Mouse (Mus musculus) cortical plate, adult 2 months (tissue): ENCODE measurements at regions not wholly inside any gene's neighbourhood (a gene's known extent, or its start where the extent isn't known, plus 50 kb on each side); places are given as distances from the start of the nearest gene placed in this dataset.

Source experiments
- H3K27ac ChIP-seq: fragments of 200-500 bp; 2 replicates; pipeline ENCODE4 v1.5.1; 2012; ENCODE audit warnings: low read length, control low read depth, inconsistent platforms; ENCODE audit not compliant: insufficient read depth
- H3K4me1 ChIP-seq: fragments of 200-500 bp; 2 replicates; pipeline ENCODE4 v1.6.1; 2011; ENCODE audit warnings: low read length; ENCODE audit not compliant: control insufficient read depth, insufficient read depth
- H3K4me3 ChIP-seq: fragments of 200-500 bp; 2 replicates; pipeline ENCODE4 v1.5.1; 2011; ENCODE audit warnings: mild to moderate bottlenecking, low read length, control low read depth; ENCODE audit not compliant: insufficient read depth
- CTCF ChIP-seq: fragments of 200-500 bp; IDR thresholded peaks from 2 replicates; pipeline ENCODE4 v1.5.1; 2011; ENCODE audit warnings: mild to moderate bottlenecking, control low read depth, low read length; ENCODE audit not compliant: insufficient read depth; ENCODE audit errors: extremely low read depth
- POLR2A ChIP-seq: fragments of 200-500 bp; IDR thresholded peaks from 2 replicates; pipeline ENCODE4 v1.6.1; 2011; ENCODE audit warnings: mild to moderate bottlenecking, low read length, control low read depth; ENCODE audit not compliant: insufficient read depth; ENCODE audit errors: extremely low read depth

DNA sequence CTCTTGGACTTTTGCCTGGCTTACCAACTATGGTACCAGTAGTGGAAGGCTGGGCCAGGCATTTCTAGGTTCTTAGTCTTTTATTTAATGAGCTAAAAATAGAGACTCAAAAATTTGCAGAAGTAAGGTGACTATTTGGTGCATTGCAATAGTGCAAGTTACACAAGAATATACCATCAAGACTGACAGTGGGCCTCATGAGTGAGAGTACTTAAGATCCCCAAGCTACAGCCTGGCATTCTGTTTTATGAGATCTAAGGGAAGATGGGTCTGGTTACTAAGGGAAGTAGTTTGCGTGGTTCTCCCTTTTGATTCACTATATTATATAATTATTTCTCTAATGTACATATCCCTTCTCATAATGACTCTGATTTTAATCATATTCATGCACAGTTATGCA is 231.8 kb upstream of the Eci2 start:
- H3K27ac ChIP-seq, result no peak overlapping the region
- TF ChIP-seq CTCF (no peak), POLR2A (no peak)
- H3K4me3 ChIP-seq, result no peak overlapping the region
- no peaks in the 10 kb centered on the region for H3K4me1 ChIP-seq

DNA sequence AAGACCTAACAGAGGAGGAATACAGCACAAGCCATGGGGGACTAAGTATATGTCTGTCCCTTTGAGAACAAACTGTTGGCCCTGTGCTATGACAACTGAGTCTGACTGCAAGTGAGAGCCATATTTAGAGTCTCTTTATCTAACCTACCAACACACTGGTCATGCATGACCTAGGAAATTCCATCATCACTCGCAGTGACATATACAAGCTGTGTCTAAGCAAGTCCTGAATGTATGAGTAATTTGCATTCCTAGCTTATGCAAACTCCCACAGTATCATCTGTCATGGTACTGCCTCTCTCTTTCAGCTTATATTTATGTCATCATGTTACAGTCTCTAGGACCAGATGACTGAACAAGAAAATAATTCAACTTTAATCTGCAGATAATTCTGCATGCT is 257.1 kb upstream of the Eci2 start:
- TF ChIP-seq CTCF (no peak), POLR2A (no peak)
- peak overlapping the region; percentile 29; the same call in 1 of the 2 replicates for H3K27ac ChIP-seq
- H3K4me3 ChIP-seq, result no peak overlapping the region
- H3K4me1 ChIP-seq, result no peaks in the 10 kb centered on the region

DNA sequence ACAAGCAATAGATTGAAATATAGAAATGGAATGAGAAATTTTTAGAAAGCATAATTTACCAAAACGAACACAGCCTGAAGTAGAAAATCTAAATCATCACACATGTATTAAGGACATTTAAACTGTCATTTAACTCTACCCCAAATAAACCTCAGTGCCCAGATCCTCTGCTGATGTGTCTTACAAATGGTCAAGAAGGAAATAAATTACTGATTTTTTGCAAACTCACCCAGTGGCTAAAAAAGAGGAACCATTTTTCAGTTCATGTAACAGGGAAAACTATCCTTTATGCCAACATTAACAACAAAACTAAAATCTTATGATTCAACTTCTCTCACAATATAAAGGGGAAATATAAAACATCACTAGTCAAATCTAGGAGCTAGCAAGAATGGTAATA is 275.2 kb upstream of the Eci2 start:
- Histone ChIP-seq H3K4me1 (no peaks in the 10 kb centered on the region), H3K27ac (no peak overlapping the region), H3K4me3 (no peak overlapping the region)
- TF ChIP-seq CTCF (no peak), POLR2A (no peak)

DNA sequence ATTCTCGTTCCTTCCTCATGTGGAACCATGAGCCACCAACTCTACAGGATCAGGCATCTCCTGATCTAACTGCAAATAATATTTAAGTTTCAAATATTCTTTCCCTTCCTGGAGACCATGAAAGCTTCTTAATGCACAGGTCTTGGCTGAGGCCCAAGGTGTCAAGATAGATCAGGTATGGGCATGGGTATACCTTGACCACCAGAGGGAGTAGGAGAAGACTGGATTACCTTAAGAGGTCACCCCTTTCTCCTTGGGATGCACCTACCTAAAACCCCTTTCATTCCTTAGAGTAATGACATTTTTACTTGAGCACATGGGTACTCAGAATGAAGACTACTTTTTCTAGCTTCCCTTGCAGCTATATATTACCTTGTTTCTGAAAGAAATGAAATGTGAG is 289.9 kb upstream of the Eci2 start:
- Histone ChIP-seq H3K27ac (no peak overlapping the region), H3K4me3 (no peak overlapping the region), H3K4me1 (no peaks in the 10 kb centered on the region)
- no peak for TF ChIP-seq POLR2A
- no peak for TF ChIP-seq CTCF

DNA sequence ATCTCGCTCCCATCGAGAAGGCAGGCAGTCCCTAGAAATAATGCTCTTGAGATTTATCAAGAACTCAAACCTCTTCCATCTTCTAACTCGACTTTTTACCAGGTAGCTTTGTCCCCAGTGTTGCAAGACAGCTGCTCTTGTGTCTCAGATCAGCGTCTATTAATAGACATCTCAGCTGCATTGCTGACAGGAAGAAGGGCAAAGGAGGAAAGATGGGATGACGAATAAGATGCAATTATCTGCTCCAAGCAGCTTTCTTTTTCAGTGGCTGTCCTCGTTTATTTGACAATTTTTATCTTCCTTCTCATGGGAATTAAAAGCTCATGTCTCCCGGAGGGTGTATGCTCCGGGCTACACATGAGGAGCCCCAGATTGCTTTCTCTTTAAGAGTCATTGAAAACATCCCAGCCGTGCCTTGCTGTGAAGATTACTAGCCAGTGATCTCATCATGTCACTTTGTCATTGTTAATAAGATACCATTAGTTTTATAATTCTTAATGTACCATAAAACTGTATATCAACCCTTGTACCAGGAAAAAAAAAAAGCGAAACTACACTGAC is 299.9 kb upstream of the Eci2 start:
- Histone ChIP-seq H3K27ac (no peak overlapping the region), H3K4me3 (no peak overlapping the region), H3K4me1 (no peaks in the 10 kb centered on the region)
- TF ChIP-seq POLR2A (no peak), CTCF (no peak)

DNA sequence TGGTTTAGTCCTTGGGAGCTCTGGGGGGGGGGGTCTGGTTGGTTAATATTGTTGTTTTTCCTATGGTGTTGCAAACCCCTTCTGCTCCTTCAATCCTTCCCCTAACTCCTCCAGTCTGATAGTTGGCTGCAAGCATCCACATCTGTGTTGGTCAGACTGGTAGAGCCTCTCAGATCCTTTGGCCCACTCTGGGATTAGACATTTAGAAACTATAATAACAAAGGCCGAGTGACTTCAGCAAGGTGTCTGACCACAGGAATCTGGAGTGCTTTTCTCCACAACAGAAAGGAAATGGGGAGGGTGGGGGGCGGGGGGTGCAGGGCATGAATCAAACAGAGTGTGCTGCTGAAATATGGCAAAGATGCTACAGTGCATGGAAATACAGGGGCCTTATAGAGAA is 301.4 kb upstream of the Eci2 start:
- H3K4me3 ChIP-seq, result no peak overlapping the region
- no peak overlapping the region for H3K27ac ChIP-seq
- TF ChIP-seq CTCF (no peak), POLR2A (no peak)
- no peaks in the 10 kb centered on the region for H3K4me1 ChIP-seq

DNA sequence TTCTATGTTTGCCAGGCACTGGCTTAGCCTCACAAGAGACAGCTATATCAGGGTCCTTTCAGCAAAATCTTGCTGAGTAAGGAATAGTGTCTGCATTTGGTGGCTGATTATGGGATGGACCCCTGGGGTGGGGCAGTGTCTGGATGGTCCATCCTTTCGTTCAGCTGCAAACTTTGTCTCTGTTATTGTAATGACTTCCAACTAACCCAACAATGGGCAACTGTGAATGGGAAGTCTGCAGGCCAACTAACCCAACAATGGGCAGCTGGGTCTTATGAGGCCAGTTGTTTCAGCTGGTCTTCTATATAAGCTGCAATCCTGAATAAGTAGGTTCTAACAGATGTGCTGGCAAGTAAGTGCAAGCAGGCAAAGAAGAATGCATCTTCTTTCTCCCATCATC is 304.0 kb upstream of the Eci2 start:
- H3K4me1 ChIP-seq, result no peaks in the 10 kb centered on the region
- H3K4me3 ChIP-seq, result no peak overlapping the region
- TF ChIP-seq CTCF (no peak), POLR2A (no peak)
- no peak overlapping the region for H3K27ac ChIP-seq

DNA sequence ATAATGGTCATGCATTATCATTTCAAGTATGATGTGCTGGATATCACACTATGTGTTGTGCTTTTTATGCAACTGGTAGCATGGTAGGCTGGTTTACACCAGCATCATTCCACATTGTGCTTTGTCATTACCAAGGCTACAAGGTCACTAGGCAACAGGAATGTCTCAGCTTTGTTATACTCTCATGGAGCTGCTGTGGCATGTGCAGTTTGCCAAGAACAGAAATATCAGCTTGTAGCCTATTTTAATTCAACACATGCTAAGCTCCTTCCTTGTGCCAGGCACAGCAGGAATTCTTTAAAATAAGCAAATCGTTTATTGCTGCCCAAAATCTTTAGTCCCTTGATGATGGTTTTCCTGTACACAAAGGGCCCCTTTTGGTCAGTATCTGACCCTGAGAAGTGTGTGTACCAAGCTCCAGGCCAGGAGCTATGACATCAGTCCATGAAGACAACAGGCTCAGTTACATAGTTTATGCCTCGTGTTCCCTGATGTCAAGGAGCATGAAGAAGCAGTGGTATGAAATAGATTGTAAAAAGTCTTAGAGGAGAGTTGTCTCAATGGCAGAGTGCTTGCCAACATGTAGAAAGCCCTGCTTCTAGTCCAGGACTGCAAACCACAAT is 314.0 kb upstream of the Cdyl start:
- H3K4me1 ChIP-seq, result peaks cover 4% of the 10 kb centered on the region
- H3K27ac ChIP-seq, result no peak overlapping the region
- H3K4me3 ChIP-seq, result no peak overlapping the region
- no peak for TF ChIP-seq POLR2A
- TF ChIP-seq CTCF, result no peak

DNA sequence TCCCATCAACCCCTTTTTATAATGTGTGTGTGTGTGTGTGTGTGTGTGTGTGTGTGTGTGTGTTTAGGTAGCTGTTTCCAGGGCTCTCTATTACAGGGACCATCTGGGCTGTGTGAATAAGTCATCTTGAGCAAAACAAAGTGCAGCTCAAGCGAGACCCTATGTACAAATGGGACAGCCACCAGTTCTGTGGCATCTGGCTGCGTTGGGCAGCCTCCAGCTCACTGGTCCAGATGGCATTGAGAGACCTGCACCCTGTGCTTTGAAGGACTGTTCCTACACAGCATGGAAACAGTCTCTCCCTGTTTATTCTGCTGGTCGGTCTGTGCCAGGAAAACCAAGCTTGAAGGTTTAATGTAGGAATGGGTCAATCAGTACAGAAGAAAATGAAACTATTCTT is 311.4 kb upstream of the Cdyl start:
- H3K4me3 ChIP-seq, result no peak overlapping the region
- peaks cover 4% of the 10 kb centered on the region for H3K4me1 ChIP-seq
- TF ChIP-seq CTCF, result no peak
- TF ChIP-seq POLR2A, result no peak
- no peak overlapping the region for H3K27ac ChIP-seq

DNA sequence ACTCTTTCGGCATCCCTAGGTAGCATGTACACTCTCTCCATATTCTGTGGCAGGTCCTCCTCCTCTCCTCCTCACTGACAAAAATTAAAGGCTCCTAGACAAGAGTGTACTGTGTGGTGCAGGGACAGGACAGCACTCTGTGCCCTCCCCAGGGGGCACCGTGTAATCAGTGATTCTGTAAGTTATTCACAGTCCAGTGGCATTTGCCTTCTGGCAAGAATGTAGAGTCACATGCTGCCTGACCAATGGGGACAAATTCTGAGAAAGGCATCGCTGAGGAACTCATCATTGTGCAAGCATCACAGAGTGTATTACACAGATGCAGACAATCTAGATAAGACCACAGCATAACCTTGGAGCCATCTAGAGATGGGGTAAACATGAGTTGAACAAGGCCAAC is 300.3 kb upstream of the Cdyl start:
- H3K4me1 ChIP-seq, result no peaks in the 10 kb centered on the region
- no peak overlapping the region for H3K27ac ChIP-seq
- no peak overlapping the region for H3K4me3 ChIP-seq
- TF ChIP-seq CTCF (no peak), POLR2A (no peak)
